Mouse (Mus musculus) testis, adult 2 months (tissue): ENCODE results near the gene Fhit. TPM values are rescaled to one million over a fixed set of nuclear protein-coding genes. Genes with fewer than 3 reads are reported as not detected.

Source experiments
- H3K27ac ChIP-seq: fragments of 200-500 bp; 2 replicates; pipeline ENCODE4 v1.5.1; 2012; ENCODE audit warnings: low read depth, low read length; ENCODE audit not compliant: control insufficient read depth, insufficient read depth
- H3K27me3 ChIP-seq: fragments of 200-500 bp; 2 replicates; pipeline ENCODE4 v1.6.1; 2012; ENCODE audit warnings: mild to moderate bottlenecking, low read length, moderate library complexity; ENCODE audit not compliant: control insufficient read depth, insufficient read depth
- H3K36me3 ChIP-seq: fragments of 200-500 bp; 2 replicates; pipeline ENCODE4 v1.6.1; 2012; ENCODE audit warnings: mild to moderate bottlenecking, low read length; ENCODE audit not compliant: control insufficient read depth, insufficient read depth
- H3K4me1 ChIP-seq: fragments of 200-500 bp; 2 replicates; pipeline ENCODE4 v1.6.1; 2012; ENCODE audit warnings: low read length; ENCODE audit not compliant: control insufficient read depth, insufficient read depth
- H3K4me3 ChIP-seq: fragments of 200-500 bp; 2 replicates; pipeline ENCODE4 v1.5.1; 2012; ENCODE audit warnings: low read depth, mild to moderate bottlenecking, low read length, moderate library complexity, mixed read lengths; ENCODE audit not compliant: control insufficient read depth
- CTCF ChIP-seq: fragments of 200-500 bp; IDR thresholded peaks from 2 replicates; pipeline ENCODE4 v1.5.1; 2012; ENCODE audit warnings: low read depth, mild to moderate bottlenecking, inconsistent platforms, low read length, moderate library complexity; ENCODE audit not compliant: control insufficient read depth, insufficient read depth, insufficient replicate concordance
- POLR2A ChIP-seq: fragments of 200-500 bp; IDR thresholded peaks from 2 replicates; pipeline ENCODE4 v1.6.1; 2012; ENCODE audit warnings: low read depth, mild to moderate bottlenecking, inconsistent platforms, low read length, moderate library complexity; ENCODE audit not compliant: control insufficient read depth
- polyA plus RNA-seq: library from polyadenylated mRNA; depleted of rRNA; stranded (reverse); fragments of >200 nt; gene quantifications from 2 replicates; pipeline ENCODE4 v1.2.3, GENCODE M21; 2012

Fhit gene
- polyA plus RNA-seq, 1 experiment: 2.0 TPM

GRCm38 (mm10) chr14:9587900-9588299 lies 1573.9 kb downstream of the Fhit start:
- no peak overlapping the region for H3K27ac ChIP-seq
- H3K4me1 ChIP-seq: no peaks in the 10 kb centered on the region
- H3K27me3 ChIP-seq: no peaks in the 10 kb centered on the region
- no peak overlapping the region for H3K4me3 ChIP-seq
- no peak for TF ChIP-seq POLR2A
- no peak for TF ChIP-seq CTCF
- no peaks in the 10 kb centered on the region for H3K36me3 ChIP-seq

- Histone ChIP-seq H3K27me3 (no peaks in the 10 kb centered on the region), H3K4me3 (no peak overlapping the region), H3K36me3 (no peaks in the 10 kb centered on the region), H3K4me1 (no peaks in the 10 kb centered on the region), H3K27ac (no peak overlapping the region)
- TF ChIP-seq POLR2A (no peak), CTCF (no peak)
These were observed 1578.3 kb downstream of the Fhit start for GRCm38 (mm10) chr14:9583227-9584155.

GRCm38 (mm10) chr14:9556333-9556732 lies 1605.5 kb downstream of the Fhit start:
- no peak overlapping the region for H3K4me3 ChIP-seq
- no peaks in the 10 kb centered on the region for H3K36me3 ChIP-seq
- no peak overlapping the region for H3K27ac ChIP-seq
- H3K27me3 ChIP-seq: no peaks in the 10 kb centered on the region
- H3K4me1 ChIP-seq: no peaks in the 10 kb centered on the region
- no peak for TF ChIP-seq POLR2A
- TF ChIP-seq CTCF: no peak

- no peaks in the 10 kb centered on the region for H3K27me3 ChIP-seq
- H3K4me1 ChIP-seq: no peaks in the 10 kb centered on the region
- no peaks in the 10 kb centered on the region for H3K36me3 ChIP-seq
- H3K27ac ChIP-seq: no peak overlapping the region
- no peak for TF ChIP-seq POLR2A
- no peak for TF ChIP-seq CTCF
- no peak overlapping the region for H3K4me3 ChIP-seq
These were observed 1606.0 kb downstream of the Fhit start for GRCm38 (mm10) chr14:9555807-9556206.

GRCm38 (mm10) chr14:9552149-9552548 lies 1609.7 kb downstream of the Fhit start:
- no peaks in the 10 kb centered on the region for H3K36me3 ChIP-seq
- H3K27me3 ChIP-seq: no peaks in the 10 kb centered on the region
- no peak for TF ChIP-seq CTCF
- TF ChIP-seq POLR2A: no peak
- H3K27ac ChIP-seq: no peak overlapping the region
- no peaks in the 10 kb centered on the region for H3K4me1 ChIP-seq
- H3K4me3 ChIP-seq: no peak overlapping the region

- no peaks in the 10 kb centered on the region for H3K36me3 ChIP-seq
- H3K4me3 ChIP-seq: no peak overlapping the region
- no peak overlapping the region for H3K27ac ChIP-seq
- no peaks in the 10 kb centered on the region for H3K27me3 ChIP-seq
- H3K4me1 ChIP-seq: no peaks in the 10 kb centered on the region
- TF ChIP-seq POLR2A: no peak
- no peak for TF ChIP-seq CTCF
These were observed 1613.9 kb downstream of the Fhit start for GRCm38 (mm10) chr14:9547952-9548351.

- Histone ChIP-seq H3K4me3 (no peak overlapping the region), H3K27ac (no peak overlapping the region), H3K4me1 (no peaks in the 10 kb centered on the region), H3K27me3 (no peaks in the 10 kb centered on the region), H3K36me3 (no peaks in the 10 kb centered on the region)
- TF ChIP-seq POLR2A (no peak), CTCF (no peak)
These were observed 1617.5 kb downstream of the Fhit start for GRCm38 (mm10) chr14:9544364-9544763.
